Mouse (Mus musculus): ENCODE results near the gene Paqr8.
"Not testable (repeated sequence)": the region's sequence is repeated elsewhere in the genome, so short reads cannot be mapped to it uniquely, and the experiment has no call there.

GRCm38 (mm10) chr1:20925324-20925723 is 34.9 kb downstream of the Paqr8 start:
- not testable (repeated sequence) for TF ChIP-seq CTCF (IDR thresholded peaks at IDR 0.05; ENCODE audit: insufficient read depth, low read length); POLR2A (IDR thresholded peaks at IDR 0.05; ENCODE audit: borderline replicate concordance, extremely low read depth, low read depth, low read length)

Measured in lung, adult 2 months (tissue).